Mouse (Mus musculus) heart, postnatal 10 days (tissue): ENCODE data around the gene Hist1h3i. TPM values are rescaled to one million over a fixed set of nuclear protein-coding genes. Genes with fewer than 3 reads are reported as not detected.
A peak's percentile ranks its signal among the peaks of the same experiment; 100 is the strongest.
"Not testable (repeated sequence)": the region's sequence is repeated elsewhere in the genome, so short reads cannot be mapped to it uniquely, and the experiment has no call there.

ENCODE experiments used
- DNase-seq, 2 experiments: peaks; one replicate each; pipeline ENCODE4 v3.0.0; 2021
- intact Hi-C: fragments of 180-260 bp; cut with DNase I; formaldehyde crosslinking; loops from one replicate; pipeline ENCODE4 v1.15.1; 2025
- total RNA-seq, 2 experiments: library from RNA; stranded (reverse); gene quantifications; 2 replicates each; pipeline ENCODE4 v1.2.3; 2021

The Hist1h3i gene
- total RNA-seq, 2 experiments from 2014 or later, result 213 to 223 TPM

DNA sequence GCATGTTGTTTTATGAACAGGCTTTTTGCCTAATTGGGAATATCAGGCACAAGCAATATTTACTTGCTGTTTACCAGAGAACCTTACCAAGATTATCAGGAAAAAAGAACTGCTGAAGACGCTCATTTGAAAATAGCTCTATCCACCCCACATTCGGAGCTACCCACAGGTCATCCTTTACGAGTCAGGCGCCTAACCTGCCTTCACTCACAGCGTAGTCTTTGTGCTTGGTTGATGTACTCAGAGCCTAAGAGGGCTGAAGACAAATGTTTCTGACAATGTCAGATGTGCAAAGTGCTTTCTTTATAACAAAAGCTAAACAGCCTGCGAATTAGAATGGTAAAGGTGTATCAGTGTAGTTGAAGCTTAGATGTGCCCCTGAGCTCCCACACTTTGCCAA, 1.1 kb upstream of the Hist1h3i start:
- no peak for DNase-seq
- intact Hi-C loops, result loop anchor here (2.0 kb wide), 1 partner anchor 74 kb away; no protein-coding TSS in a partner anchor

DNA sequence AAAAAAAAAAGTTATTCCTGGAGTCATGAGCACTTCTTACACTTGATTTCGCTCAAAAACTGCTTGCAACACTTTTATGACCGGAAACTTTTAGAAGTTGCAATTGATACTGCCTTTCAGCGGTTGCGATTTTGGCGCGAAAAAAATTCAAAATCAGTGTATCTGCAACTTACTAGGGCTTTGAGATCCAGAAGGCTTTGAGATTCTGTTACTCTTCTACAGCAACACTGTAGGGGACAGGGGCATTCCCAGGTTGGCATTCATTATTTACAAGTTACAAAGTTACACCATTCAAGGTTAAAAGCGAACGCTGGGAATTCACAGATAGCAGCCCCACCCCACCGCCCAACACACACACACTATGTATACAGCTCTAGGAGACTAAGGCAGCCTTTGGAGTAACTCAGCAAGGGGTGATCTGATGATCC, 578 bp upstream of the Hist1h3i start:
- intact Hi-C loops, result loop anchor here (2.0 kb wide), 1 partner anchor 73 kb away; no protein-coding TSS in a partner anchor
- DNase-seq, result peak; percentile 35 to 63

DNA sequence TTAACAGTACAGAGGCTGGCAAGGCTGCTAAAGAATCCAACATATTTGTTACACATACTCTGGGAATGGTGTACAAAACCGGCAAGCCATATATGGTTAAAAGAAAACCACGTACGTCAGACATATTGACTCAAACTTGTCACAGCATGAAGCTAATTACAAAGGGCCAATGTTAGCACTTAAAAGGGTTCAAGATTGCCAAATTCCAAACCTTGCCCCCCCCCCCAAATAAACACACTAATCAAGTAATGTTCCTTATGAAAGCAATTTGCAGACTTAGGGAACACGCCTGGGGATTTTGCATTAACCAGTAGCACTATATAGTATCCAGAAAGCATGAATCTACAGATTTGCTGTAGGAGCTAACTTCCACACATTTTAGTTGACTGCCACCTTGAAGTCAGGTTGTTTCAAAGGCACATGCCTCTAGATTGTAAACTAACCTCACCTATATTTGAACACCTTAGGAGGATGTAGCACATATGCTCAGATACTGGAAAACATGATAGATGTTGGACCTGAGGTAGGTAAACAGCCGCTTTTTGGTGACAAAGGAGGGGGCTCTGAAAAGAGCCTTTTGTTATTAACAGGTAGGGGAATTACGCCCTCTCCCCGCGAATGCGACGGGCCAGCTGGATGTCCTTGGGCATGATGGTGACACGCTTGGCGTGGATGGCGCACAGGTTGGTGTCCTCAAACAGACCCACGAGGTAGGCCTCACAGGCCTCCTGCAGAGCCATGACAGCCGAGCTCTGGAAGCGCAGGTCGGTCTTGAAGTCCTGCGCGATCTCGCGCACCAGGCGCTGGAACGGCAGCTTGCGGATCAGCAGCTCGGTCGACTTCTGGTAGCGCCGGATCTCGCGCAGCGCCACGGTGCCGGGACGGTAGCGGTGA, 562 bp downstream of the Hist1h3i start:
- DNase-seq, result peak in 1 of 2 experiments; percentile 38
- intact Hi-C loops, result not testable (repeated sequence)

DNA sequence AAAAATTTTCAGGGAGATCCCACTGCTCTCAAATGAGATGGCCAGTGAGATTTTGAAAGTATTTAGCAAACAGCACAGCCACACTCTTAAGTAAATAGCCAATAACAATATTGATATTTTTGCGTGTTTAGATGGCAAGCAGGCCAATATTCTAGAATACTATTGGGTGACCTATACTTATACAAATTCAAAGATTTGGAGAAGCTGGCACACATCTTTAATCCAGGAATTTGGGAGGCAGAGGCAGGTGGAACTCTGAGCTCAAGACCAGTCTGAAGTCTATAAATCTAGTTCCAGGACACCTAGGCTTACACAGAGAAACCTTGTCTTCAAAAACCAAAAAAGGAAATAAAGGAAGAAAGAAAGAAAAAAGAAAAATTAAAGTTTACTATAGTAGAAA, 1.5 kb downstream of the Hist1h3i start:
- intact Hi-C loops, result loop anchor here (2.0 kb wide), 1 partner anchor 29 kb away; the partner anchor contains the start of gene Hist1h2ak
- DNase-seq, result no peak

DNA sequence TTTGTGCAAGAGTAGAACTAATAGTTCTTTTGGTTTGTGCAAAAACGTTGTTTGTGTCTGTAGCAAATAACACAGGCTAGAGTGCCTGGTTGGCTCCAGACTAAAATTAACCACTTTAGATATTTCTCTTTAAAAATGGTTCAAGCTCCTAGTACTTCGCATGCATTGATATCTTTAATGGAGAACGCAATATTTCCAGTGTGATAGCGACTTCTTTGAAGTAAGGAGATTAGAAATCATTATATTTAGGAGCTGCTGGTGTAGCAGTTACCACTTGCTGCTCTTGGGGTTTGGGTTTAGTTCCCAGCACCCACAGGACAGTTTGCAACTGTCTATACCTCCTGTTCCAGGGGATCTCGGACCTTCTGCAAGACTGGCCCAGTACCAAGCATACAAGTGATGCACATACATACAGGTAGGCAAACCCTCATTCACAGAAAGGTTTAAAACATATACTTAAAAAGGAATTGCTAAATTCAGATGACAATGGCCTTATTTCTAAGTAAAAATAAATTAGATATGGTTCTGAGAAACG, 2.1 kb downstream of the Hist1h3i start:
- DNase-seq, result no peak
- intact Hi-C loops, result loop anchor here (2.0 kb wide), 1 partner anchor 28 kb away; the partner anchor contains the start of gene Hist1h2ak

DNA sequence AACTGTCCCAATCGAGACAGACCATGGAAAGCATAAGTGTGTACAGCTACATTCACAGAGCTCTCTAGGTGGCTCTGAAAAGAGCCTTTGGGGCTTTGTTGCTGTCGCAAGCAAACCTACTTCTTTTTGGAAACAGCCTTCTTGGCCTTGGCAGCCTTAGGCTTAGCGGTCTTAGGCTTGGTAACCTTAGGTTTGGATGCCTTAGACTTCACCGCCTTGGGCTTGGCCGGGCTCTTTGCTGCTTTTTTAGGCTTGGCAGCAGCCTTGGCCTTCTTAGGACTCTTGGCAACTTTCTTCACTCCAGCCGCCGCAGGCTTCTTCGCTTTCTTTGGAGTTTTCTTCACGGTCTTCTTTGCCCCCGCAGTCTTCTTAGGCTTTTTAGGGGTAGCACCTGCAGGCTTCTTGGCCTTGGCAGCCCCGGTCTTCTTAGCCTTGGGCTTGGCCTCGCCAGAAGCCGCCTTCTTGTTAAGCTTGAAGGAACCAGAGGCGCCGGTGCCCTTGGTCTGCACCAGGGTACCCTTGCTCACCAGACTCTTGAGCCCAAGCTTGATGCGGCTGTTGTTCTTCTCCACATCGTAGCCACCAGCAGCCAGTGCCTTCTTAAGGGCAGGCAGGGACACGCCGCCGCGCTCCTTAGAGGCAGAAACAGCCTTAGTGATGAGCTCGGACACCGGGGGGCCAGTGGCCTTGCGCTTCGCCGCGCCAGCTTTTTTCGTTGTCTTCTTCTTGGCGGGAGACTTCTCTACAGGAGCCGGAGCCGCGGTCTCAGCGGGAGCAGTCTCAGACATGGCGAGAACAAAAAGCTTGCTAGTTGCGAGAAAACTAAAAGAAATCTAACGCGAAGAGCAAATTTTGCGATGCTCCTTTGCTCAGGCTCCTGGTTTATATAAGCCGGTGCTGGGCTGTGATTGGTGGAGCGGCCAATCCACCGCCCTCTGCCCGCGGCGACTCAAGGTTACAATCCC, 3.1 kb downstream of the Hist1h3i start, which contains the start of gene Hist1h1b:
Gene Hist1h1b (minus strand): TSS at position 859 of the 965 bp plus-strand sequence.
- intact Hi-C loops, result loop anchor here (2.0 to 5.0 kb wide), 2 partner anchors 27 to 58 kb away; partner anchors contain the start of genes Hist1h2ak and Hist1h2bm

DNA sequence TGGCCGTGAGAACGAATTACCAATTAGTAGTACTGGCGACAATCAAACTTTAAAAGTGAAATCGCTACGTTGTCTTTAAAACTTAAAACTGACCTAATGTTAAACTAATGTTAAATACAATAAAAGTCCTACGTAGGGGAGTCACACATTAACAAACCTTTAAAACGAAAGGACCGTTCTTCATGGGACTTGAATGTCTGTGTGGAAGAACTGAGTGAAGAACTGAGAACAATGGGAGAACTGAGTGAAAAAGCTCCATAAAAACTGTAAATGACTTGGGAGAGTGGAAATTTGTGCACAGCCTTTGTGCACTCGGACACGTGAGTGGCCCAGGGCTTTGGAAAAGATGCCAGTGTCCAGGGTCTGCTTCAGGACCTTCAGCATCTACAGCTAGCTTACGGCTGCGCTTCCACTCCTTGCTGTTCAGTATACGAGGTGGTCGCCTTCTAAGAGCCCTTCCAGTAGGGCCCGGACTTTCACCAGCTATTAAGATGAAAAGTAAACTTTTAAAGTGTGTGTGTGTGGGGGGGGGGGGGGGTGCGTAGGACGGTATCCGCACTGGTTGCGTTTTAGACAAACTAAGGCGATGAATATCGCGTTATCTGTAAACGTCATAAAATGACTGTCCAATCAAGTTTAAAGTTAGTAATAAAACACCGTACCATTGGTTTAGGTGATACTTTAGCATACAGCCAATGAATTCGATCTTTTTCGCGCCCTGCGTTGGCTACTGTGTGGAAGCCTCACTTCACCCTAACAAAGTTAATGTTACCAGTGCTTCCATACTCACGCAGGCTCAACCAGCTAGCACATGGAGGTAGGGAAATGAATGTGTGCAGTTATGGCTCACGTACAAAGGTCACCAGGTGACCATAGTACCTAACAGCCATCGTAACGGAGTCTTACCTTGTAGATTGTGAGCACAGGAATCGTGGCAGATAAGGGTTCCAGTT, 4.1 kb downstream of the Hist1h3i start:
- intact Hi-C loops, result loop anchor here (5.0 kb wide), 1 partner anchor 57 kb away; the partner anchor contains the start of gene Hist1h2bm
- DNase-seq, result peak; percentile 80 to 84

More for the DNA sequence above, 3.1 kb downstream of the Hist1h3i start, which contains the start of gene Hist1h1b:
- DNase-seq, result peak; percentile 75 to 76

DNA sequence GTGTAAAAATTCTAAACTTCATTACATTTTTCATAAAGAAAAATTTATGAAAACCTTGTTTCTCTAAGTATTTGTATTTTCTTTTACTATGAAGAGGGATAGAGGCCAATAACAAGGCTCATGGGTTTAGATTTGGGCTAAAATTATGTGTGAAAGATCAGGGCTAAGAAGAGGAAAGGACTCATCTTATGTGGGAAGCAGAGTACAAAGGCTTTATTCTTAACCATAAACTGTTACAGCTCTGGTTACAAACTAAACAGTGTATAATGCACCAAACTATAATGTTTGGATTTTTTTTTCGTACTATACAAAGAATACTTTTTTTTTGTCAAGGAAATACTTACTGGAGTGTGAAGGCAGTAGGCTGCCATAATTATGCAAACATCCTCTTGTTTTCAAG, 27.5 kb downstream of the Hist1h3i start:
- intact Hi-C loops, result loop anchor here (10.0 kb wide), 1 partner anchor 1999 kb away; the partner anchor contains the start of genes Hist1h2ab, Hist1h3b and Hist1h4b
- DNase-seq, result no peak

DNA sequence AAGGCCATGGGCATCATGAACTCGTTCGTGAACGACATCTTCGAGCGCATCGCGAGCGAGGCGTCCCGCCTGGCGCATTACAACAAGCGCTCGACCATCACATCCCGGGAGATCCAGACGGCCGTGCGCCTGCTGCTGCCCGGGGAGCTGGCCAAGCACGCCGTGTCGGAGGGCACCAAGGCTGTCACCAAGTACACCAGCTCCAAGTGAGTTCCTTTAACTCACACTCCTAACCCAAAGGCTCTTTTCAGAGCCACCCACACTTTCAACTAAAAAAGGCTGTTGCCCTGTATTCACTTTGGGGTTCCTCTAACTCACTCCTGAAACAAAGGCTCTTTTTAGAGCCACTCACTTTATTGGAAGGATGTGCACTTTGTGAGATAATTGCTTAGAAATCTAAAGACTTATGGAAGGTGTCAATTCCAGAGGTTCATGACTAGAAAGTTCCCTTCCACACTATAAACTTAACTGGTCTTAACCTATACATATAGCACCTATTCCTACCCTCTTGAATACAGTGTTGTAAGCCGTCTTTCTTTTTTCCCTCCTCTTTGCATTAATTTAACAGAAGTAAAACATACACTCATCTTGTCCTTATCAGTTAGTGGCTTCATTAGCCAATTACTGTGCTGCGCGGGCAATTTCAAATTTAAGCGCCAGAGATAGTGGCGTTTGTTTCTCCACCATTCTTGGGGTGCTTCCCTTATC, 28.7 kb downstream of the Hist1h3i start:
- peak; percentile 32 to 50 for DNase-seq
- intact Hi-C loops, result loop anchor here (10.0 kb wide), 1 partner anchor 2000 kb away; the partner anchor contains the start of genes Hist1h2ab, Hist1h3b and Hist1h4b

DNA sequence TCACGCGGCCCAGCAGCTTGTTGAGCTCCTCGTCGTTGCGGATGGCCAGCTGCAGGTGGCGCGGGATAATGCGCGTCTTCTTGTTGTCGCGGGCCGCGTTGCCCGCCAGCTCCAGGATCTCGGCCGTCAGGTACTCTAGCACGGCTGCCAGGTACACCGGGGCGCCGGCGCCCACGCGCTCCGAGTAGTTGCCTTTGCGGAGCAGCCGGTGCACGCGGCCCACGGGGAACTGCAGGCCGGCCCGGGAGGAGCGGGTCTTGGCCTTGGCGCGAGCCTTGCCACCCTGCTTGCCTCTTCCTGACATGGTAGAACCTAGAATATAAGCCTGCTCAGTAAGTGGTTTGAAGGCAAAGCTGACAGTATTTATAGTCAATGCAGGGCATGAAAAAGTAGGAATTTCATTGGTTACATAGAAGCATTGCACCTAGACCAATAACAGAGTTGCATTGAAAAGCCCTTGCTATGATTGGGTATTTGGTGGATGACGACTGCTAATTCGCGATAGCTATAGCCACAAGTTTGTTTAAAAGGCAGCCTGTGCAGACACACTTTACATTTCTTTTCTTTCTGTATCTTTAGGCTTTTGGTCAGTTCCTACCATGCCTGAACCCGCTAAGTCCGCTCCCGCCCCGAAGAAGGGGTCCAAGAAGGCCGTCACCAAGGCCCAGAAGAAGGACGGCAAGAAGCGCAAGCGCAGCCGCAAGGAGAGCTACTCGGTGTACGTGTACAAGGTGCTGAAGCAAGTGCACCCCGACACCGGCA, 29.5 kb downstream of the Hist1h3i start, which contains the start of the genes Hist1h2ak and Hist1h2bn:
Gene Hist1h2ak (minus strand): TSS at position 304 of the 762 bp plus-strand sequence.
Gene Hist1h2bn (plus strand): TSS at position 600 of the 762 bp plus-strand sequence.
- peak; percentile 80 to 82 for DNase-seq
- intact Hi-C loops, result loop anchor here (2.0 to 10.0 kb wide), 2 partner anchors 27 to 2001 kb away; partner anchors contain the start of genes Hist1h1b, Hist1h2ab, Hist1h3b and Hist1h4b

DNA sequence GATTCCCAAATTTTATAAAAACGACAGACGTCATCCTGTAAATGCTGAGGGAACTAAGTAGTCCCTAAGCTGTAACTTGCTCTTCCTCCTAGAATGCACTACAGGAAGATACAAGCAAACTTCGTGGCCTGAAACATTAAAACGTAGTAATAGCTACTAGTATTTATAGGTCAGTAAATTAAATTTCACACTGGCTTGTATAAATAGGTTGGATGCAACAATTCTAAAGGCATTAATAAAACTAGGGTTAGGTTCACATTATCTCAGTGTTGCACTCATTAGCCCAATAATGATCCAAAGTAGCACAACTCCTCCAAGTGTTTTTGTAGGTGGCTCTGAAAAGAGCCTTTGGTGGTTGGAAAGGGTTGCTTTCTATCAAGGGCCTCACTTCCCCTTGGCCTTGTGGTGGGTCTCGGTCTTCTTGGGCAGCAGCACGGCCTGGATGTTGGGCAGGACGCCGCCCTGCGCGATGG, 30.1 kb downstream of the Hist1h3i start:
- no peak for DNase-seq
- intact Hi-C loops, result loop anchor here (2.0 to 10.0 kb wide), 2 partner anchors 28 to 2002 kb away; partner anchors contain the start of genes Hist1h1b, Hist1h2ab, Hist1h3b and Hist1h4b

DNA sequence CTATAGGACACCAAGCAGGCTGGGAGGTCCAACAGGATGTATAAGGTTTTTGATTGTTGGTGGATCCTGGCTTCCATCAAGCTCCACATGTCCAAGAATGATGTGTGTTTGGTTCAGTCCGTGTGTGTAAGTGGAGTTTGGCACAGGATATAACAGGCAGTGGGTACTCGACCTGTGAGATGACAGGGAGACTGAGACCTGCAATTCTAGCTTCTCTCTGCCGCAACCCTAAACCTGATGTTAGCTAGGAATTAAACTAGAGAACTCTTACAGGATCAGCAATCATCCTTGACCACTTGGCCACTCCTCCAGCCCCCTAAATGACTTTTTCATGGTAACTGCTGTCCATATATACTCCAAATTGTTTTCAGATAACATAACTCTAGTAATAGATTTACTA, 30.8 kb downstream of the Hist1h3i start:
- no peak for DNase-seq
- intact Hi-C loops, result loop anchor here (2.0 to 10.0 kb wide), 2 partner anchors 28 to 2002 kb away; partner anchors contain the start of genes Hist1h1b, Hist1h2ab, Hist1h3b and Hist1h4b

DNA sequence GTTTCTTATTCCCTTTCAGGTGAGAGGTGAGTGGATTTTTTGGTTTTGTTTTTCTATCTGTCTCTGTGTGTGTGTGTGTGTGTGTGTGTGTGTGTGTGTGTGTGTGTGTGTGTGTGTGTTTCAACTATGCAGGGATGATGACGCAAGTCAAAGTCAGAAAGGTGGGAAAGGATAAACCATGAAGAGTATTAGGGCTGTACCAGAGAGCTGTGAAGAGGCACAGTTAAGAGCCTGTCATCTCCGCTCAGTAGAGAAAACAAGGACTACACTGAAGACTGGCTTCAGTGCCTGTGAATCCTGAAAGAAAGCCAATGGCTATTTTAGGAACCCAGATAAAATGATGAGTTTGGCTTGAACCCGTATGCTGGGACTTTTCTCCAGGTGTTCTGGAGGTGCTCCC, 31.3 kb downstream of the Hist1h3i start:
- intact Hi-C loops, result loop anchor here (2.0 to 10.0 kb wide), 2 partner anchors 29 to 2003 kb away; partner anchors contain the start of genes Hist1h1b, Hist1h2ab, Hist1h3b and Hist1h4b
- no peak for DNase-seq

DNA sequence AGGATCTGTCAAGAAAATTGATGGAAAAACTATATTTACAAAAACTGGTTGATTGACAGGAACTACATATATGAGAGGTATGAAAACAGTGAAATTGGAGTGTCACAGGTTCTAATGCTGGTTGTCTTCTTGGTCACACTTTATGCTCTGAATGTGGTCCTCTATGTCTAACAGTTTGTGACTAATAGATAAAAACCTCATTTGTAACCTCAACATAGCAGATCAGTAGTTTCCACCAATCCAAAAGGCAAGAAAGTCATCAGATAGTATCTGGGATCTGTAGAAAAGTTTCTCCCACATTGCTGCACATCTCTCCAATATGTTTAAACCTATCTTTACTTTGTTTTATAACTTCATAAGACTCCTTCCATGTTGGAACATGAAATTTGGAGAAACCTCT, 31.8 kb downstream of the Hist1h3i start:
- no peak for DNase-seq
- intact Hi-C loops, result loop anchor here (10.0 kb wide), 1 partner anchor 2003 kb away; the partner anchor contains the start of genes Hist1h2ab, Hist1h3b and Hist1h4b

DNA sequence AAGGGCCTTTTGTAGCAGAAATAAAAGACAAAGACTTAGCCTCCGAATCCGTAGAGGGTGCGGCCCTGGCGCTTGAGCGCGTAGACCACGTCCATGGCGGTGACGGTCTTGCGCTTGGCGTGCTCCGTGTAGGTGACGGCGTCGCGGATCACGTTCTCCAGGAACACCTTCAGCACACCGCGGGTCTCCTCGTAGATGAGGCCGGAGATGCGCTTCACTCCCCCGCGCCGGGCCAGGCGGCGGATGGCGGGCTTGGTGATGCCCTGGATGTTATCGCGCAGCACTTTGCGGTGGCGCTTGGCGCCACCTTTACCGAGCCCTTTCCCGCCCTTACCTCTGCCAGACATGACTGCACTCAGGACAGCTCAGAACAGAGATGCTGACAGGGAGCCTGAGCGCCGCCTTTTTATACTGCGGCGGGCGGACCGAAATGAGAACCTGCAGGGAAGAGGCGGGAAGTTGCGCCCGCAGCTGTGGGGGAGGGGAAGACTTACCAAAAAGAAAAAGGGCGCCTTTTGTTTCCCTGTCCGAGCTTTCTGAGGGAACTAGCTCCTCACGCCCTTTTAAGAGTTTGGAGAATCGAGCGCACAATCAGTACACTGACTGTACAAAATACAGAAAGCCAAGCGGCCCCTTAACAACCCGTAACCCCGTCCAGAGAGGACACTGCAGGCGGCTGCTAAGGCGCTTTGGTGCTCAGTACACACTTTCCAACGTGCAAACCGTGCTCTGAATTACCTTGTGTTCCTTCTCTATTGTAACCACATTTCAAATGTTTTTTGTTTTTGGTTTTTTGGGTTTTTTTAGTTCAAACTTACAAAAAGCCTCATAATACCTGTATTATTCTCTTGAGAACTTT, 32.8 kb downstream of the Hist1h3i start, which contains the start of gene Hist1h4k:
Gene Hist1h4k (minus strand): TSS at position 347 of the 859 bp plus-strand sequence.
- peak; percentile 91 to 93 for DNase-seq
- intact Hi-C loops, result loop anchor here (10.0 kb wide), 1 partner anchor 2004 kb away; the partner anchor contains the start of genes Hist1h2ab, Hist1h3b and Hist1h4b
